Mouse (Mus musculus): ENCODE data around the gene Adamtsl5. TPM values are rescaled to one million over a fixed set of nuclear protein-coding genes. Genes with fewer than 3 reads are reported as not detected.

Gene Adamtsl5
- polyA plus RNA-seq, 1 experiment from 2014 or later = 0.54 TPM

DNA sequence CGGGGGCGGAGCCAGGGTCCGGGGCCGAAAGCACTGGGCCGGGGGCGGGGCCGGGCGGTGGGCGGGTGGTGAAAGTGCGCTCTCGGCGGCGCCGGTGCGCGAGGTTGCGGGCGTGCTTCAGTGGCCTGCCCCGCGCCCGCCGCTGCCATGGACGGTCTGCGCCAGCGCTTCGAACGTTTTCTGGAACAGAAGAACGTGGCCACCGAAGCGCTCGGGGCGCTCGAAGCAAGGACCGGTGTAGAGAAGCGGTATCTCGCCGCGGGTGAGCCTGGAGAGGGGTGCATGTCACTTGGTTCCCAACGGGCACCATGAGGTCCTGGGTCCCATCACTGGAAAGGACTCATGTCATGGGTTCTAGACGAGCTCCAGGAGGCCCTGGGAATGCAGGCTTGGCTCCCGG lies 18.1 kb downstream of the Adamtsl5 start:
- no peaks in the 10 kb centered on the region for H3K36me3 ChIP-seq (ENCODE audit: control insufficient read depth, insufficient read depth, low read length)
- H3K9ac ChIP-seq (ENCODE audit: low read depth, low read length) = peak overlapping the region; percentile 49; the same call in 1 of the 2 replicates
- peak overlapping the region; percentile 85 for H3K4me2 ChIP-seq (replicated peaks; ENCODE audit: low read depth, low read length)
- ATAC-seq (ENCODE audit: low FRiP score) (no peak), DNase-seq (ENCODE audit: low spot score) (no peak)
- WGBS = 2% methylated on average over 41 of the region's 41 CpGs
- H3K4me3 ChIP-seq (ENCODE audit: low read depth, low read length) = peak overlapping the region; percentile 46
- H3K9me3 ChIP-seq (ENCODE audit: control insufficient read depth, low read length) = no peaks in the 10 kb centered on the region
- H3K4me1 ChIP-seq (replicated peaks; ENCODE audit: control insufficient read depth, insufficient read depth, low read length) = 0 out of 2 replicates have a peak, but pooled peaks cover 5% of the 10 kb centered on the region
- no peak overlapping the region for H3K27ac ChIP-seq (ENCODE audit: low read depth, low read length)
- peaks cover 7% of the 10 kb centered on the region for H3K27me3 ChIP-seq (ENCODE audit: control insufficient read depth, insufficient read depth, low read length)

DNA sequence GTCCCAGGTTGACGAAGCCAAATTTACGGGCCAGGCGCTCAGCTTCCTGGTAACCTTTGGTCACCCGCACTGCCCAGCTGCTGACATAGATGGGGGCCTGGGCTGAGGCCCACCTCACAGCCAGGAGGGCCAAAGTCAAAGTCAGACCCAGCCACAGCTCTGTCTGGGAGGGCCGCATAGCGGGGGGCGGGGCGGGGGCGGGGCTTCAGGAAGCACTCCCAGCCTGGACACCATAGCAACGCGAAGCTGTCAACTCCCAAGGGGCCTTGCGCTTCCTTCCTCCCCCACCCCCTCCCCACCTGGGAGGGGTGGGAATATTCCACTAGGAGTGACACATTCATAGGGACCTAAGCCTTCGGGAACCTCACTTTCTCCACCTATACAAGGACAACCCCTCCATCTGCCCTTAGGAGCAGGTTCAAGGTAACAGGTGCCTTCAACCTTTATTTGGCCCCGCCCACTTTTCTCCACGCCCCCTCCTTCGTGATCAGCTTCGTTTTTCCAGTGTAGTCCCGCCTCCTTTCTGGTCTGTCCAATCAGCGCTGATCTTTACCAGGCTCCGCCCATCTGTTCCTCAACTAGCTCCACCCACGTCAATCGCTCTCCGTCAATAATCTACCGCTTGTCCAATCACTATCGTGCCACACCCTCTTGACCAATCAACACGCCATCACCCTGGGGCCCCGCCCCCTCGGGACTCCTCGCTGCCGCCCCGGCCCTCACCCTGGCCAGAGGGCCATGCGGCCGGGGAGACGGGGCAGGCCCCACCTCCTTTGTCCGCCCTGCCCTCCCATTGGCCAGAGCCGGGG lies 18.7 kb downstream of the Adamtsl5 start, which contains the start of the genes Pcsk4 and Reep6:
Gene Pcsk4, minus strand, starts transcription at position 226 of the 809 bp plus-strand sequence.
Gene Reep6, plus strand, starts transcription at position 681 of the 809 bp plus-strand sequence.
- 4% methylated on average over 33 of the region's 36 CpGs for WGBS
- peak; percentile 98 for DNase-seq (ENCODE audit: low spot score)
- no peaks in the 10 kb centered on the region for H3K36me3 ChIP-seq (ENCODE audit: control insufficient read depth, insufficient read depth, low read length)
- peak; percentile 96 for ATAC-seq (ENCODE audit: low FRiP score)
- H3K27ac ChIP-seq (ENCODE audit: low read depth, low read length) = peak within 1 kb of the TSS; percentile 17; the same call in 1 of the 2 replicates
- peak within 1 kb of the TSS; percentile 46 for H3K4me3 ChIP-seq (ENCODE audit: low read depth, low read length)
- no peaks in the 10 kb centered on the region for H3K9me3 ChIP-seq (ENCODE audit: control insufficient read depth, low read length)
- peaks cover 7% of the 10 kb centered on the region for H3K27me3 ChIP-seq (ENCODE audit: control insufficient read depth, insufficient read depth, low read length)
- 0 out of 2 replicates have a peak, but pooled peaks cover 5% of the 10 kb centered on the region for H3K4me1 ChIP-seq (replicated peaks; ENCODE audit: control insufficient read depth, insufficient read depth, low read length)
- peak within 1 kb of the TSS; percentile 49; the same call in 1 of the 2 replicates for H3K9ac ChIP-seq (ENCODE audit: low read depth, low read length)
- H3K4me2 ChIP-seq (replicated peaks; ENCODE audit: low read depth, low read length) = peak within 1 kb of the TSS; percentile 85

DNA sequence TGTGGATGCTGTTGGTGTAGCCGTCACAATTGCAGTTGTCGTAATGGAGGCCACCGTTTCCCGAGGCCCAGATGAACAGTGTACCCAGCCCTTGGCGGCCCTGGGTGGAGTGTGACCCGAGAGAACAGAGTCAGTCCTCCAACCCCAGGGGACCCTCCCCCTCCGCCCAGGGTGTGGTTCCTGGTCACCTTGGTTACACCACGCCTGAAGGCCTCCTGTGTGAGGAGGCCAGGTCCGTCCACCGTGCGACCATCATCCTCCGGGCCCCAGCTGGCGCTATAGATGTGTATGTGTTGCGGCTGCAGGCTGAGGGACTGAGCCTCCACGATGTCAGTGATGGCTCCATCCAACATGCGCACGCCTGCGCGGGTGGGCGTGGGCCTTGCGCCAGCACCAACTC lies 23.2 kb downstream of the Adamtsl5 start:
- peaks cover 2% of the 10 kb centered on the region; the same call in 1 of the 2 replicates for H3K27me3 ChIP-seq (ENCODE audit: control insufficient read depth, insufficient read depth, low read length)
- H3K4me3 ChIP-seq (ENCODE audit: low read depth, low read length) = no peak overlapping the region
- H3K4me2 ChIP-seq (replicated peaks; ENCODE audit: low read depth, low read length) = no peak overlapping the region
- H3K27ac ChIP-seq (ENCODE audit: low read depth, low read length) = no peak overlapping the region
- DNase-seq (ENCODE audit: low spot score) (no peak), ATAC-seq (ENCODE audit: low FRiP score) (no peak)
- WGBS = 81% methylated on average over 21 of the region's 21 CpGs
- H3K4me1 ChIP-seq (replicated peaks; ENCODE audit: control insufficient read depth, insufficient read depth, low read length) = 0 out of 2 replicates have a peak, but pooled peaks cover 9% of the 10 kb centered on the region
- H3K9ac ChIP-seq (ENCODE audit: low read depth, low read length) = no peak overlapping the region
- H3K9me3 ChIP-seq (ENCODE audit: control insufficient read depth, low read length) = no peaks in the 10 kb centered on the region
- no peaks in the 10 kb centered on the region for H3K36me3 ChIP-seq (ENCODE audit: control insufficient read depth, insufficient read depth, low read length)

DNA sequence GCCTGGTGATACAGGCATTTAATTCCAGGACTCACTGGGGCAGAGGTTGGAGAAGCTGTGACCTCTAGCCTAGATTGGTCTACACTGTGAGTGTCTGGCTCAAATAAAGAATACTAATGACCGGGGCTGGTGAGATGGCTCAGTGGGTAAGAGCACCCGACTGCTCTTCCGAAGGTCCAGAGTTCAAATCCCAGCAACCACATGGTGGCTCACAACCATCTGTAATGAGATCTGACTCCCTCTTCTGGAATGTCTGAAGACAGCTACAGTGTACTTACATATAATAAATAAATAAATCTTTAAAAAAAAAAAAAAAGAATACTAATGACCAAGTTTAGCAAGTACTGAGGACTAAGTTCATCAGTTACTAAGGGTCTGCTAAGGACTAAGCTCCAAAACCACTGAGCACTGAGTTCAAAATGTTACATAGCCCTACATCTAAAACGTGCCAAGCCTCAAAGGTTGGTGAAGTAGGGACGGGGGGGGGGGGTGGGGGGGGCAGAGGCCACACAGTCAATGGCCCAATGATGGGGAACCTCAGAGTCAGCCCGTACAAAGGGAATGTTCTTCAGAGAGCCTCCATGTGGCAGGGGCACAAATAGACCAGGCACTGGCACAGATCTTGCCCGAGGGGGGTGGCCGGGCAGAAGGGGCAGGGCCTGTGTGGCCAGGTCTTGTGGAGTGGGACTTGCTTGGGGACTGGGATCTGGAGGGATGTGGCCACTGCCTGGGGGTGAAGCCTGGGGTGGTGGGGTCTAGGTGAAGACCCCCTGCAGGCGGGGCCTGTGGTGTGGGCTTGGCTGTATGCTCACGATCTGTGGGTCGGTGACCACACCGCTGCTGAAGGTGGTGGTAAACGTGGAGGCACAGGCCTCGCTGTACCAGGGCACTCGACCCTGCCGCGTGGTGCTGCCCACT lies 23.8 kb downstream of the Adamtsl5 start:
- Histone ChIP-seq H3K36me3 (ENCODE audit: control insufficient read depth, insufficient read depth, low read length) (no peaks in the 10 kb centered on the region), H3K27ac (ENCODE audit: low read depth, low read length) (no peak overlapping the region), H3K9ac (ENCODE audit: low read depth, low read length) (no peak overlapping the region), H3K4me1 (replicated peaks; ENCODE audit: control insufficient read depth, insufficient read depth, low read length) (0 out of 2 replicates have a peak, but pooled peaks cover 9% of the 10 kb centered on the region), H3K4me3 (ENCODE audit: low read depth, low read length) (no peak overlapping the region), H3K9me3 (ENCODE audit: control insufficient read depth, low read length) (no peaks in the 10 kb centered on the region), H3K4me2 (replicated peaks; ENCODE audit: low read depth, low read length) (no peak overlapping the region; the same call in 1 of the 2 replicates), H3K27me3 (ENCODE audit: control insufficient read depth, insufficient read depth, low read length) (peaks cover 2% of the 10 kb centered on the region; the same call in 1 of the 2 replicates)
- 76% methylated on average over 17 of the region's 17 CpGs for WGBS
- DNase-seq (ENCODE audit: low spot score) (no peak), ATAC-seq (ENCODE audit: low FRiP score) (no peak)

DNA sequence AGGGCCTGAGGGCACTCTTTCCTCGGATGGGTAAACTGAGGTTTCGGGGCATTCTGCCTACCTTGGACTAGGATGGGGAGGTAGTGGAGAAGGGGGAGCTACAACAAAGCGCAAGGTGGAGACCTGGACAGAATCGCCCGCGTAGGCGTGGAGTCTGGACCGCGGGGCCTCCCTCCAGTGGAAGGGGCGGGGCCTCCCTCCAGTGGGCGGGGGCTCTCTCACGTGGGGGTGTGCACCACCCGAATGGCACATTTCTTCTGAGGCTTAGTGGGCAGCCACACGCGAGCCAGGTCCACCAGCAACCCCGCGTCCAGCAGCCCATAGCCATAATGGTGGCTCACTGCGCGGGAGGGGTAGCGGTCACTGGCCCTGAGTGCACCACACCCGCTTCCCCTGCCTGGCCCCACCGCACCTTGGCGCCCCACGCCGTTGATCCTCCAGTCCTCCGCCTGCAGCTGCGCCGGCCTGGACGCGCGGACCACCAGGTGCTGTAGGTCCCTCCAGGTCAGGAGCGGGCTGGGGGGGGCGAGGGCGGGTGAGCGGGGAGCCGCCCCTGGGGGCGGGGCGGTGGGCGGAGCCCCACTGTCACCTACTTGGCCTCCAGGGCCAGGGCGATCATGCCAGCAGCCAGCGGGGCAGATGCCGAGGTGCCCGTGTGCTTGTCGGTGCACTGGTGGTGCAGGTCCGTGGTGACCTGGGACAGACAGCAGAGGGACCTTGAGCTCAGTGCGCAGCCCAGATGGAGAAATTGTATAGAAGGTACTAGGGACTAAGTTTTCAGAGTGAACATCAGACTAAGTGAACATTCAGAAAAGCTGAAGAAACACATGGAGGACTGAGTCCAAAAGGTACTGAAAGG lies 24.7 kb downstream of the Adamtsl5 start:
- H3K4me1 ChIP-seq (replicated peaks; ENCODE audit: control insufficient read depth, insufficient read depth, low read length) = 0 out of 2 replicates have a peak, but pooled peaks cover 7% of the 10 kb centered on the region
- WGBS = 2% methylated on average over 44 of the region's 46 CpGs
- peaks cover 2% of the 10 kb centered on the region; the same call in 1 of the 2 replicates for H3K27me3 ChIP-seq (ENCODE audit: control insufficient read depth, insufficient read depth, low read length)
- H3K27ac ChIP-seq (ENCODE audit: low read depth, low read length) = no peak overlapping the region
- H3K4me3 ChIP-seq (ENCODE audit: low read depth, low read length) = peak overlapping the region; percentile 47
- H3K4me2 ChIP-seq (replicated peaks; ENCODE audit: low read depth, low read length) = peak overlapping the region; percentile 97
- H3K9me3 ChIP-seq (ENCODE audit: control insufficient read depth, low read length) = no peaks in the 10 kb centered on the region
- peak overlapping the region; percentile 57 for H3K9ac ChIP-seq (ENCODE audit: low read depth, low read length)
- no peaks in the 10 kb centered on the region for H3K36me3 ChIP-seq (ENCODE audit: control insufficient read depth, insufficient read depth, low read length)
- peak; percentile 15; the same call in 1 of the 2 replicates for ATAC-seq (ENCODE audit: low FRiP score)
- peak; percentile 52 for DNase-seq (ENCODE audit: low spot score)

DNA sequence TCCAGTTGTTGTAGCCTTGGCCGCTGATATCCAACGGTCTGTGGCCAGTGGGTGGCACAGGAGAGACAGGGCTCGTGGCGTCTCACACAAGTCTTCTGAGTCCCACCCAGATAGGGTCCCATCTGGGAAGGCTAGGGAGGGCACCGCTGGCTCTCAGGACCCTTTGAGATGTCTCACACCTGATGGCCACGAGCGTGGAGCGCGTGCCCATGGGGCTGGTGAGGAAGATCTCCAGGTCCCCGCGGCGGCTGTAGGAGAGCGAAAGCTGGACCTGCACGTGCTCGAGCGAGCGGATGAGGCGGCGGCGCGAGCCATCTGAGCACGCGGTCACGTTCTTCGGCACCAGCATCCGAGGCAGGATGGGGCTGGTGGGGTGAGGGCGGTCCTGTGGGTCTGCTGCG lies 25.4 kb downstream of the Adamtsl5 start:
- WGBS = 10% methylated on average over 28 of the region's 28 CpGs
- Histone ChIP-seq H3K9ac (ENCODE audit: low read depth, low read length) (peak overlapping the region; percentile 57; the same call in 1 of the 2 replicates), H3K4me2 (replicated peaks; ENCODE audit: low read depth, low read length) (peak overlapping the region; percentile 97), H3K27ac (ENCODE audit: low read depth, low read length) (no peak overlapping the region), H3K4me3 (ENCODE audit: low read depth, low read length) (peak overlapping the region; percentile 47), H3K4me1 (replicated peaks; ENCODE audit: control insufficient read depth, insufficient read depth, low read length) (0 out of 2 replicates have a peak, but pooled peaks cover 7% of the 10 kb centered on the region), H3K27me3 (ENCODE audit: control insufficient read depth, insufficient read depth, low read length) (peaks cover 2% of the 10 kb centered on the region; the same call in 1 of the 2 replicates), H3K9me3 (ENCODE audit: control insufficient read depth, low read length) (no peaks in the 10 kb centered on the region), H3K36me3 (ENCODE audit: control insufficient read depth, insufficient read depth, low read length) (no peaks in the 10 kb centered on the region)
- no peak; the same call in 1 of the 2 replicates for ATAC-seq (ENCODE audit: low FRiP score)
- DNase-seq (ENCODE audit: low spot score) = no peak

DNA sequence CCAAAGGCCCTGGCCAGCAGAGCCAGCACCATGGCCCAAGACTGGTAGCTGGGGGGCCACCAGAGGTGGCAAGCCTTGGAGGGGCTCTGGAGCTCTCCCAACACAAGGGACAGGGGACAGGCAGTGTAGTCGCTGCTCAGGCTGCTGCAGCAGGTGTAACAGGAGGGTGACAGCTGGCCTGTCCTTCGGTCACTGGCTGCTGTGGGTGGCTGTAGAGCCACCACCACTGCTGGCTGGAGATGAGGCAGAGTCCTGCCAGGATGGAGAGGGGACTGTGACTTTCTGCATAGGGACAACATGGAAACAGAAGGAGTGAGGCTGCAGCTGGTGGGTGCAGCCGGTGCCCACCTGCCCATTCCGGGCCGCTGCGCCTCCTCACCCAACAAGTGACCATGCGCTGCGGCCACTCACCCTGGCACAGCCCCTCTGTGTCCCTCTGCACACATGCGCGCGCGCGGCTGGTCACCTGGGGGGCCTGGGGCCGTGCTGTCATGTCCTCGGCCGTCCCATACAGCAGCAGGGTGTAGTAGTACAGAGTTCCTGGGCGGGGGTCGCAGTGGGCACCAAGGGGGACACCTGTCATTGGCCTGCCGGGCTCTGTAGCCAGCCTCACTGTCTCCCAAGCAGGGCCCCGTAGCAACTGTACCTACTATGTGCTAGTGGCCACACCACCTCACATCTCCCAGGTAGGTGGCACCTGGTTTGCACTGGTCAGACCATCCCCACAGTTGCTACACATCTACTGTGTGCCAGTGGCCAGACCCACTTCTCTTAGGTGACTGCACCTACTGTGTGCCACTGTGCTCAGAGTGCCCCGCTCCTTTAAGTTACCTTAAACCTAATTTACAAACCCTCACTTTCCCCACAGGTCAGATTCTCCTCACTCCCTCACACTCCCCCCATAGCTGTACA lies 26.3 kb downstream of the Adamtsl5 start:
- H3K4me1 ChIP-seq (replicated peaks; ENCODE audit: control insufficient read depth, insufficient read depth, low read length) = 0 out of 2 replicates have a peak, but pooled peaks cover 7% of the 10 kb centered on the region
- 86% methylated on average over 21 of the region's 21 CpGs for WGBS
- H3K36me3 ChIP-seq (ENCODE audit: control insufficient read depth, insufficient read depth, low read length) = no peaks in the 10 kb centered on the region
- no peaks in the 10 kb centered on the region for H3K9me3 ChIP-seq (ENCODE audit: control insufficient read depth, low read length)
- H3K4me3 ChIP-seq (ENCODE audit: low read depth, low read length) = no peak overlapping the region
- ATAC-seq (ENCODE audit: low FRiP score) (no peak), DNase-seq (ENCODE audit: low spot score) (no peak)
- no peak overlapping the region for H3K4me2 ChIP-seq (replicated peaks; ENCODE audit: low read depth, low read length)
- H3K9ac ChIP-seq (ENCODE audit: low read depth, low read length) = no peak overlapping the region
- H3K27ac ChIP-seq (ENCODE audit: low read depth, low read length) = no peak overlapping the region
- peaks cover 2% of the 10 kb centered on the region; the same call in 1 of the 2 replicates for H3K27me3 ChIP-seq (ENCODE audit: control insufficient read depth, insufficient read depth, low read length)

Data from hindbrain, embryonic 11.5 days (tissue).